Mouse (Mus musculus): ENCODE results near the gene Sstr3. TPM values are rescaled to one million over a fixed set of nuclear protein-coding genes. Genes with fewer than 3 reads are reported as not detected.
A peak's percentile ranks its signal among the peaks of the same experiment; 100 is the strongest.

Gene Sstr3
- polyA plus RNA-seq, 1 experiment from 2014 or later = 0.02 TPM

- no peak for DNase-seq (ENCODE audit: low spot score)
- ATAC-seq (ENCODE audit: low FRiP score, low TSS enrichment) = no peak
- Histone ChIP-seq H3K36me3 (ENCODE audit: control insufficient read depth, insufficient read depth, low read length) (no peaks in the 10 kb centered on the region), H3K4me1 (replicated peaks; ENCODE audit: control insufficient read depth, insufficient read depth) (no peaks in the 10 kb centered on the region), H3K4me3 (ENCODE audit: low read depth, low read length) (no peak overlapping the region), H3K9ac (ENCODE audit: low read length) (no peak overlapping the region), H3K9me3 (ENCODE audit: control insufficient read depth, low read length) (no peaks in the 10 kb centered on the region), H3K4me2 (replicated peaks; ENCODE audit: low read depth) (no peak overlapping the region), H3K27me3 (ENCODE audit: control insufficient read depth, insufficient read depth, low read length) (no peaks in the 10 kb centered on the region), H3K27ac (replicated peaks) (no peak overlapping the region)
- 69% methylated on average over 4 of the region's 4 CpGs for WGBS
- TF ChIP-seq CTCF (IDR thresholded peaks at IDR 0.05; ENCODE audit: low read depth) = no peak
- TF ChIP-seq EP300 (optimal IDR thresholded peaks at IDR 0.05) = no peak
Observed at GRCm38 (mm10) chr15:78546060-78546459, 1.6 kb upstream of the Sstr3 start.

- TF ChIP-seq CTCF (IDR thresholded peaks at IDR 0.05; ENCODE audit: low read depth) (no peak), EP300 (optimal IDR thresholded peaks at IDR 0.05) (no peak)
- WGBS = 72% methylated on average over 15 of the region's 15 CpGs
- ATAC-seq (ENCODE audit: low FRiP score, low TSS enrichment) = no peak
- Histone ChIP-seq H3K9ac (ENCODE audit: low read length) (no peak overlapping the region), H3K4me3 (ENCODE audit: low read depth, low read length) (no peak overlapping the region), H3K27ac (replicated peaks) (no peak overlapping the region), H3K27me3 (ENCODE audit: control insufficient read depth, insufficient read depth, low read length) (no peaks in the 10 kb centered on the region), H3K36me3 (ENCODE audit: control insufficient read depth, insufficient read depth, low read length) (no peaks in the 10 kb centered on the region), H3K4me1 (replicated peaks; ENCODE audit: control insufficient read depth, insufficient read depth) (no peaks in the 10 kb centered on the region), H3K9me3 (ENCODE audit: control insufficient read depth, low read length) (no peaks in the 10 kb centered on the region), H3K4me2 (replicated peaks; ENCODE audit: low read depth) (no peak overlapping the region)
- DNase-seq (ENCODE audit: low spot score) = no peak
Observed at GRCm38 (mm10) chr15:78544041-78544440, 444 bp downstream of the Sstr3 start.

- Histone ChIP-seq H3K4me2 (replicated peaks; ENCODE audit: low read depth) (no peak overlapping the region), H3K27ac (replicated peaks) (no peak overlapping the region), H3K9ac (ENCODE audit: low read length) (no peak overlapping the region), H3K27me3 (ENCODE audit: control insufficient read depth, insufficient read depth, low read length) (no peaks in the 10 kb centered on the region), H3K9me3 (ENCODE audit: control insufficient read depth, low read length) (no peaks in the 10 kb centered on the region), H3K4me1 (replicated peaks; ENCODE audit: control insufficient read depth, insufficient read depth) (no peaks in the 10 kb centered on the region), H3K36me3 (ENCODE audit: control insufficient read depth, insufficient read depth, low read length) (no peaks in the 10 kb centered on the region), H3K4me3 (ENCODE audit: low read depth, low read length) (no peak overlapping the region)
- 57% methylated on average over 7 of the region's 7 CpGs for WGBS
- TF ChIP-seq EP300 (optimal IDR thresholded peaks at IDR 0.05) = no peak
- TF ChIP-seq CTCF (IDR thresholded peaks at IDR 0.05; ENCODE audit: low read depth) = no peak
- no peak for ATAC-seq (ENCODE audit: low FRiP score, low TSS enrichment)
- DNase-seq (ENCODE audit: low spot score) = no peak
Observed at GRCm38 (mm10) chr15:78542767-78543303, 1.6 kb downstream of the Sstr3 start.

GRCm38 (mm10) chr15:78542098-78542766 lies 2.3 kb downstream of the Sstr3 start:
- no peak overlapping the region for H3K4me2 ChIP-seq (replicated peaks; ENCODE audit: low read depth)
- no peak overlapping the region for H3K27ac ChIP-seq (replicated peaks)
- DNase-seq (ENCODE audit: low spot score) = no peak
- TF ChIP-seq CTCF (IDR thresholded peaks at IDR 0.05; ENCODE audit: low read depth) (no peak), EP300 (optimal IDR thresholded peaks at IDR 0.05) (no peak)
- no peak for ATAC-seq (ENCODE audit: low FRiP score, low TSS enrichment)
- no peaks in the 10 kb centered on the region for H3K4me1 ChIP-seq (replicated peaks; ENCODE audit: control insufficient read depth, insufficient read depth)
- H3K4me3 ChIP-seq (ENCODE audit: low read depth, low read length) = no peak overlapping the region
- no peaks in the 10 kb centered on the region for H3K9me3 ChIP-seq (ENCODE audit: control insufficient read depth, low read length)
- 79% methylated on average over 3 of the region's 3 CpGs for WGBS
- no peak overlapping the region for H3K9ac ChIP-seq (ENCODE audit: low read length)
- H3K27me3 ChIP-seq (ENCODE audit: control insufficient read depth, insufficient read depth, low read length) = no peaks in the 10 kb centered on the region
- no peaks in the 10 kb centered on the region for H3K36me3 ChIP-seq (ENCODE audit: control insufficient read depth, insufficient read depth, low read length)

- ATAC-seq (ENCODE audit: low FRiP score, low TSS enrichment) (0 out of 2 replicates have a peak, but pooled peaks have one; percentile 18), DNase-seq (ENCODE audit: low spot score) (no peak)
- Histone ChIP-seq H3K9ac (ENCODE audit: low read length) (no peak overlapping the region), H3K27me3 (ENCODE audit: control insufficient read depth, insufficient read depth, low read length) (no peaks in the 10 kb centered on the region), H3K4me3 (ENCODE audit: low read depth, low read length) (no peak overlapping the region), H3K4me2 (replicated peaks; ENCODE audit: low read depth) (no peak overlapping the region), H3K36me3 (ENCODE audit: control insufficient read depth, insufficient read depth, low read length) (no peaks in the 10 kb centered on the region), H3K27ac (replicated peaks) (no peak overlapping the region), H3K4me1 (replicated peaks; ENCODE audit: control insufficient read depth, insufficient read depth) (no peaks in the 10 kb centered on the region), H3K9me3 (ENCODE audit: control insufficient read depth, low read length) (no peaks in the 10 kb centered on the region)
- TF ChIP-seq CTCF (IDR thresholded peaks at IDR 0.05; ENCODE audit: low read depth) (no peak), EP300 (optimal IDR thresholded peaks at IDR 0.05) (no peak)
- WGBS = 33% methylated on average over 3 of the region's 3 CpGs
Observed at GRCm38 (mm10) chr15:78541606-78542005, 2.9 kb downstream of the Sstr3 start.

- no peak for DNase-seq (ENCODE audit: low spot score)
- Histone ChIP-seq H3K9ac (ENCODE audit: low read length) (no peak overlapping the region), H3K9me3 (ENCODE audit: control insufficient read depth, low read length) (no peaks in the 10 kb centered on the region), H3K36me3 (ENCODE audit: control insufficient read depth, insufficient read depth, low read length) (no peaks in the 10 kb centered on the region), H3K27ac (replicated peaks) (no peak overlapping the region), H3K4me3 (ENCODE audit: low read depth, low read length) (no peak overlapping the region), H3K4me2 (replicated peaks; ENCODE audit: low read depth) (no peak overlapping the region), H3K4me1 (replicated peaks; ENCODE audit: control insufficient read depth, insufficient read depth) (no peaks in the 10 kb centered on the region), H3K27me3 (ENCODE audit: control insufficient read depth, insufficient read depth, low read length) (no peaks in the 10 kb centered on the region)
- no peak for ATAC-seq (ENCODE audit: low FRiP score, low TSS enrichment)
- 74% methylated on average over 3 of the region's 3 CpGs for WGBS
- no peak for TF ChIP-seq EP300 (optimal IDR thresholded peaks at IDR 0.05)
- TF ChIP-seq CTCF (IDR thresholded peaks at IDR 0.05; ENCODE audit: low read depth) = no peak
Observed at GRCm38 (mm10) chr15:78541036-78541435, 3.4 kb downstream of the Sstr3 start.
